Mouse (Mus musculus) midbrain, embryonic 13.5 days (tissue): ENCODE results near the gene Jhy. TPM values are rescaled to one million over a fixed set of nuclear protein-coding genes. Genes with fewer than 3 reads are reported as not detected.

Experiments used
- ATAC-seq: fragments of 200-750 bp; cut with Nextera tagmentation; 2 replicates; pipeline ENCODE4 v1.8.0; 2017; ENCODE audit warnings: mild to moderate bottlenecking, moderate TSS enrichment, moderate library complexity
- H3K27ac ChIP-seq: fragments of 300-500 bp; sonication (generic); 2 replicates; pipeline ENCODE4 v1.5.1; 2015; ENCODE audit warnings: inconsistent platforms, mild to moderate bottlenecking, moderate library complexity
- H3K27me3 ChIP-seq: fragments of 300-500 bp; sonication (generic); 2 replicates; pipeline ENCODE4 v1.6.1; 2015; ENCODE audit warnings: mild to moderate bottlenecking, inconsistent platforms
- H3K36me3 ChIP-seq: fragments of 300-500 bp; sonication (generic); 2 replicates; pipeline ENCODE4 v1.6.1; 2015; ENCODE audit warnings: mild to moderate bottlenecking, inconsistent platforms
- H3K4me1 ChIP-seq: fragments of 300-500 bp; sonication (generic); replicated peaks from 2 replicates; pipeline ENCODE4 v1.6.1; 2015; ENCODE audit warnings: inconsistent platforms
- H3K4me2 ChIP-seq: fragments of 300-500 bp; sonication (generic); replicated peaks from 2 replicates; pipeline ENCODE4 v1.6.1; 2015; ENCODE audit warnings: moderate library complexity, mild to moderate bottlenecking, inconsistent platforms
- H3K4me3 ChIP-seq: fragments of 300-500 bp; sonication (generic); replicated peaks from 2 replicates; pipeline ENCODE4 v1.5.1; 2015; ENCODE audit warnings: mild to moderate bottlenecking, inconsistent platforms
- H3K9ac ChIP-seq: fragments of 300-500 bp; sonication (generic); replicated peaks from 2 replicates; pipeline ENCODE4 v1.6.1; 2015; ENCODE audit warnings: mild to moderate bottlenecking, inconsistent platforms
- H3K9me3 ChIP-seq: fragments of 300-500 bp; sonication (generic); 2 replicates; pipeline ENCODE4 v1.6.1; 2016; ENCODE audit warnings: mild to moderate bottlenecking, inconsistent platforms
- WGBS: fragments of 180-500 bp; shearing (Covaris S2); methylation state at CpG from one replicate; pipeline ENCODE4 v1.1.7; 2015; 5-methylcytosine and 5-hydroxymethylcytosine counted together
- polyA plus RNA-seq: library from polyadenylated mRNA; unstranded; fragments of >200 nt; fragmentation: Nextera tagmentation; extraction: Ambion mirVana; gene quantifications from 2 replicates; pipeline ENCODE4 v1.2.1, GENCODE M21; 2015

Jhy gene
- polyA plus RNA-seq, 1 experiment from 2014 or later: 3.2 TPM

DNA sequence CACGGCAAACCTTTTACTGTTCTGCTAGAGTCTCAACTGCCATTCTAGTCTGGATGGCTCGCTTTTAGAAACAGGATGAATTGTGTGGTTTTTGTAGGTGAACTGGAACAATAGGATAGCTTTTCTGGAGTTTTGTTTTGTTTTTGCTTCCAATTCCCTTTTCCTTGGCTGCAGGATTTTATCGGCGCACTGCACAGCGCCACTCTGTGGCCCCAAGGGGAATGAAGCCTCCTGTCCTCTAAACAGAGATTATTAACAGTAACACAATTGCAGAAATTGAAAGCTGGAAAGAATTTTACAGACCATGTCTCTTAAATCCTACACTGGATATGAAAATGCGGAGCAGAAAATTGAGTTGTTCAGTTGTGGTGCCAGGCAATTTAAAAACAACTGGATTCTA lies 18.6 kb upstream of the Jhy start:
- no peak for ATAC-seq
- Histone ChIP-seq H3K4me1 (no peaks in the 10 kb centered on the region), H3K4me2 (no peak overlapping the region), H3K9me3 (no peaks in the 10 kb centered on the region), H3K9ac (no peak overlapping the region), H3K36me3 (no peaks in the 10 kb centered on the region), H3K4me3 (no peak overlapping the region), H3K27me3 (no peaks in the 10 kb centered on the region), H3K27ac (no peak overlapping the region)
- WGBS: 32% methylated on average over 6 of the region's 6 CpGs

- no peaks in the 10 kb centered on the region for H3K27me3 ChIP-seq
- H3K36me3 ChIP-seq: no peaks in the 10 kb centered on the region
- no peaks in the 10 kb centered on the region for H3K9me3 ChIP-seq
- no peak overlapping the region for H3K4me3 ChIP-seq
- H3K27ac ChIP-seq: no peak overlapping the region
- no peaks in the 10 kb centered on the region for H3K4me1 ChIP-seq
- 78% methylated on average over 11 of the region's 11 CpGs for WGBS
- no peak overlapping the region for H3K9ac ChIP-seq
- no peak for ATAC-seq
- no peak overlapping the region for H3K4me2 ChIP-seq
Observed at GRCm38 (mm10) chr9:40974042-40974801, 10.3 kb upstream of the Jhy start.

GRCm38 (mm10) chr9:40964418-40964714 lies 448 bp upstream of the Jhy start:
- peak overlapping the region; percentile 94 for H3K4me2 ChIP-seq
- no peaks in the 10 kb centered on the region for H3K36me3 ChIP-seq
- H3K27me3 ChIP-seq: peaks cover 45% of the 10 kb centered on the region
- peak overlapping the region; percentile 55 for H3K4me3 ChIP-seq
- peak; percentile 63; the same call in 1 of the 2 replicates for ATAC-seq
- 12% methylated on average over 7 of the region's 7 CpGs for WGBS
- no peak overlapping the region for H3K27ac ChIP-seq
- H3K9ac ChIP-seq: peak overlapping the region; percentile 76
- peaks cover 18% of the 10 kb centered on the region for H3K4me1 ChIP-seq
- H3K9me3 ChIP-seq: no peaks in the 10 kb centered on the region

DNA sequence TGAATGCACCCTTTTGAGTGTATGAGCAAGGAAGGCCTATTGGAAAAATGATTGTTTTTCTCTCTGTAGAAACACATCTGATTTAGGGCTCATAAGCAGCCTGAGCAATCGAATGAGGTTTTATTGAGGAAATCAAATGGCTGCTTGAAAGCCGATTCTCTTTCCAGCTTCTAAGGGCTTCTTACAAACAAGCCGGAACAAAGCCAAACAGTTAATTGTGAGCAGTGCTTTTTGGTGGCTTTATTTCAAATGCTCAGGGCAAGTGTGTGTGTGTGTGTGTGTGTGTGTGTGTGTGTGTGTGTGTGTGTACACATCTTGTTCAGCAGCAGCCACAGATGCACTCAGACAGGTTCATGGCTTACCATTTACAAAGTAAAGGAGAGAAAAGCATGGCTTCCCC lies 2.5 kb downstream of the Jhy start:
- Histone ChIP-seq H3K9ac (no peak overlapping the region), H3K4me3 (no peak overlapping the region), H3K27me3 (peaks cover 45% of the 10 kb centered on the region), H3K4me1 (peaks cover 18% of the 10 kb centered on the region), H3K27ac (peak overlapping the region; percentile 36; the same call in 1 of the 2 replicates), H3K4me2 (no peak overlapping the region), H3K36me3 (no peaks in the 10 kb centered on the region), H3K9me3 (no peaks in the 10 kb centered on the region)
- 67% methylated on average over 3 of the region's 3 CpGs for WGBS
- ATAC-seq: no peak

- H3K4me2 ChIP-seq: peak overlapping the region; percentile 46
- no peaks in the 10 kb centered on the region for H3K36me3 ChIP-seq
- peaks cover 8% of the 10 kb centered on the region; the same call in 1 of the 2 replicates for H3K4me1 ChIP-seq
- ATAC-seq: peak; percentile 65; the same call in 1 of the 2 replicates
- H3K4me3 ChIP-seq: peak overlapping the region; percentile 17; the same call in 1 of the 2 replicates
- H3K27me3 ChIP-seq: peaks cover 14% of the 10 kb centered on the region; the same call in 1 of the 2 replicates
- H3K9me3 ChIP-seq: no peaks in the 10 kb centered on the region
- 24% methylated on average over 18 of the region's 18 CpGs for WGBS
- H3K9ac ChIP-seq: peak overlapping the region; percentile 39; the same call in 1 of the 2 replicates
- no peak overlapping the region for H3K27ac ChIP-seq
Observed at GRCm38 (mm10) chr9:40949039-40949615, 14.8 kb downstream of the Jhy start.

DNA sequence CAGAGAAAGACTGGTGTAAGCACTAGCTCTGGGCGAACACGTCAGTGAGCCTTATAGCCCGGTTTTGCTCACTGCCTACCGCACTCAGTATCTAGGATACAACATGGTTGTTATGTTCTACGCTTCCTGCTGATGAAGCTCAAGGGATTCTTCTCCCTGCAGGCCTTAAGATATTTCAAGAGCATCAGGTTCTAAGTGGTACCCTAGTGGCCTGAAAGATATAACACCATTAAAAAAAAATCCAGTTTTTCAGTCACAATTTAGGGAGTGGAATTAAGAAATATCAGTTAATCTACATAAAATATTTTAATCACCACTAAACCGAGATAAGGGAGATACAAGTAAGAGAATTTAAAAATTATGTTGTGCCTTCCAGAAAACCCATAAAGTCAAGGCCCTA lies 15.4 kb downstream of the Jhy start:
- no peak overlapping the region for H3K4me3 ChIP-seq
- WGBS: 91% methylated on average over 6 of the region's 6 CpGs
- peaks cover 14% of the 10 kb centered on the region; the same call in 1 of the 2 replicates for H3K27me3 ChIP-seq
- H3K27ac ChIP-seq: no peak overlapping the region
- H3K9ac ChIP-seq: no peak overlapping the region
- no peaks in the 10 kb centered on the region for H3K36me3 ChIP-seq
- ATAC-seq: no peak
- H3K4me2 ChIP-seq: no peak overlapping the region
- H3K9me3 ChIP-seq: no peaks in the 10 kb centered on the region
- H3K4me1 ChIP-seq: peaks cover 8% of the 10 kb centered on the region; the same call in 1 of the 2 replicates

GRCm38 (mm10) chr9:40947131-40947530 lies 16.8 kb downstream of the Jhy start:
- Histone ChIP-seq H3K4me3 (no peak overlapping the region), H3K27me3 (peaks cover 14% of the 10 kb centered on the region; the same call in 1 of the 2 replicates), H3K9ac (no peak overlapping the region), H3K4me2 (no peak overlapping the region), H3K9me3 (no peaks in the 10 kb centered on the region), H3K4me1 (peaks cover 8% of the 10 kb centered on the region; the same call in 1 of the 2 replicates), H3K27ac (no peak overlapping the region), H3K36me3 (no peaks in the 10 kb centered on the region)
- 81% methylated on average over 4 of the region's 4 CpGs for WGBS
- ATAC-seq: no peak

- Histone ChIP-seq H3K4me3 (no peak overlapping the region), H3K36me3 (no peaks in the 10 kb centered on the region), H3K9me3 (no peaks in the 10 kb centered on the region), H3K4me1 (0 out of 2 replicates have a peak, but pooled peaks cover 5% of the 10 kb centered on the region), H3K27me3 (no peaks in the 10 kb centered on the region), H3K9ac (no peak overlapping the region), H3K27ac (no peak overlapping the region), H3K4me2 (no peak overlapping the region)
- ATAC-seq: peak; percentile 63; the same call in 1 of the 2 replicates
- 63% methylated on average over 7 of the region's 7 CpGs for WGBS
Observed at GRCm38 (mm10) chr9:40937425-40937824, 26.5 kb downstream of the Jhy start.

DNA sequence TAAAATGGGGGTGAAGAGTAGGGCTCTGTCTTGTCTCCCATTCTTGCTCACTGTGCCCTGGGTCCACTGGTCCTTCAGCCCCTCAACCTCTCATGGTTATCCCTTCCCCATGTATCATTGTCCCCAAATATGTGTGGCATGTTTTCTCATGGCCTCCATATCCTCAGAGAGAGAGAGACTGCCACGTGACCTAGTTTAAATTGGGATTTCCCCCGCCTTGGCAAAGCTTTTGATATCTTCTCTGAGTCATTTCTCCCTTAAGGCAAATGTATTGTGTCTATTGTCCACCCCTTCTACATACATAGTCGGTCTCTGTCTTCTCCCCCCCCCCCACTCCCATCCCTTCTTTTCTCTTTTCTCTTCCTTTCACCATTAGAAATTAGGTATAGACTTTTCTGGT lies 30.6 kb downstream of the Jhy start:
- H3K27ac ChIP-seq: no peak overlapping the region
- ATAC-seq: no peak
- 0 out of 2 replicates have a peak, but pooled peaks cover 3% of the 10 kb centered on the region for H3K27me3 ChIP-seq
- no peaks in the 10 kb centered on the region for H3K36me3 ChIP-seq
- no peak overlapping the region for H3K9ac ChIP-seq
- H3K4me3 ChIP-seq: no peak overlapping the region
- WGBS: 72% methylated on average over 3 of the region's 3 CpGs
- no peaks in the 10 kb centered on the region for H3K4me1 ChIP-seq
- H3K9me3 ChIP-seq: no peaks in the 10 kb centered on the region
- H3K4me2 ChIP-seq: no peak overlapping the region

GRCm38 (mm10) chr9:40927351-40927980 lies 36.5 kb downstream of the Jhy start:
- H3K9me3 ChIP-seq: no peaks in the 10 kb centered on the region

DNA sequence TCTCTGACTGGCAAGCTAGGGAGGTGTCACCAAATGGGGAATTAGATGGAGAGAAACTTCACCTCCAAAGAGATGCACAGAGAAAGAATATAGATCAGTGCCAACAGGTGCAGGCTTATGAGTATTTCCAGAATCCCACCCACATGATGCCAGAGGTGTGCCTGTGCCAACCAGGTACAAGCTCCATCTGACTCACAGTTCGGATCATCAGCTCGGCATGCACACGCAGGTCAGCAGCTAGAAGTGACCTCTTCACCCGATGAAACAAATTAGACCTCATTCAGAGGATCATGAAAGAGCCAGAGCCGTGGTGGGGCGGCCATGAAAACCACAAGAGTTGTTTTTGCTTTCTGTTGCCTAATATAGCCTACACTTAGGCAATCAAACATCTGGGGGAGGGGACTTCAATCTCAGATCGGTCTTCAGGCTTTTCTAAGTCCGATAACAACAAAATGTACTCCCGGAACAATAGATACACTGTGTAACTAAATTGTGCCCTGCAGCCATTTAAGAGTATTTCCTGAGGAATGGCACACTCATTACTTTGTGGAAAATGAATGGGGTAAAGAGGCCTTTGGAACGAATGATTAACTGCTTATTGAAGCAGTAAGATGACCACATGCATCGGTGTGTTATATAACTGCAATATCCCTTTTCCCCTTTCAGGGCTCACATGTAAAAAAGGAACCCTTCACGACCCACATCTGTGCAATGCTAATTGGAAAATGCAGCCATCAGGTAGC lies 45.9 kb downstream of the Jhy start:
- H3K27me3 ChIP-seq: peaks cover 11% of the 10 kb centered on the region
- H3K4me2 ChIP-seq: no peak overlapping the region
- 58% methylated on average over 12 of the region's 12 CpGs for WGBS
- ATAC-seq: no peak
- H3K4me3 ChIP-seq: no peak overlapping the region
- H3K9me3 ChIP-seq: no peaks in the 10 kb centered on the region
- no peak overlapping the region for H3K27ac ChIP-seq
- 0 out of 2 replicates have a peak, but pooled peaks cover 5% of the 10 kb centered on the region for H3K4me1 ChIP-seq
- no peaks in the 10 kb centered on the region for H3K36me3 ChIP-seq
- no peak overlapping the region for H3K9ac ChIP-seq

More at GRCm38 (mm10) chr9:40927351-40927980, 36.5 kb downstream of the Jhy start:
- Histone ChIP-seq H3K4me3 (no peak overlapping the region), H3K27me3 (0 out of 2 replicates have a peak, but pooled peaks cover 3% of the 10 kb centered on the region), H3K9ac (no peak overlapping the region), H3K27ac (no peak overlapping the region), H3K4me1 (peaks cover 4% of the 10 kb centered on the region; the same call in 1 of the 2 replicates), H3K36me3 (no peaks in the 10 kb centered on the region), H3K4me2 (no peak overlapping the region)
- 70% methylated on average over 17 of the region's 17 CpGs for WGBS
- 0 out of 2 replicates have a peak, but pooled peaks have one; percentile 14 for ATAC-seq
